Mouse (Mus musculus): ENCODE measurements around the gene Olfr206. TPM values are rescaled to one million over a fixed set of nuclear protein-coding genes. Genes with fewer than 3 reads are reported as not detected.
"Not testable (repeated sequence)": the region's sequence is repeated elsewhere in the genome, so short reads cannot be mapped to it uniquely, and the experiment has no call there.

Olfr206 gene
- polyA plus RNA-seq (2011; ENCODE audit: insufficient read depth, insufficient read length, low read depth, missing spikeins), result not detected in 2 replicates

DNA sequence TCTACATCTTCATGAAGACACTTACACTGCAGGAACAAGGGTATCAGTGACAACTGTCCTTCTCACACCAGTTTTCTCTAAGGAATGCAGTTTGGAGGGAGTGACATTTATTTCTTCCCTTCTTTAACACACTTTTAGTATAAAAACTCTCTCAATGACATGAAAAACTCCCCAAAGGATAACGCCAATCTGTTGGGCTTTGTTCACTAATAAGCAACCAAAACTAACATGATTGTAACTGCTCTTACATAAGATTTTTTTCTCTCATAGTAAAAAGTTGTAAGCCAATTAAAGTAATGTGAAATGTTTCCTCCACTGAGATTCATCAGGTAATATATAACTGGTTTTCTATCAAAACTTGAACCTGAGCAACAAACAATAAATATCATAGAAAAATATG, at the start of gene Olfr206:
Gene Olfr206, minus strand, starts transcription at position 101 of the 400 bp plus-strand sequence.
- TF ChIP-seq POLR2A (IDR thresholded peaks at IDR 0.05; ENCODE audit: insufficient read depth, low read length), result no peak
- no peak for TF ChIP-seq CTCF (IDR thresholded peaks at IDR 0.05; ENCODE audit: low read depth, low read length)
- no peak for TF ChIP-seq EP300 (IDR thresholded peaks at IDR 0.05; ENCODE audit: insufficient read depth, low read depth, low read length)
- H3K9ac ChIP-seq (ENCODE audit: low read depth, poor library complexity, severe bottlenecking), result no peak within 1 kb of the TSS
- no peaks in the 10 kb centered on the region for H3K9me3 ChIP-seq (replicated peaks; ENCODE audit: control insufficient read depth, insufficient read depth, low read length, poor library complexity, severe bottlenecking)
- no peaks in the 10 kb centered on the region for H3K27me3 ChIP-seq (ENCODE audit: control insufficient read depth, insufficient read depth, low read length, poor library complexity, severe bottlenecking)
- no peaks in the 10 kb centered on the region for H3K36me3 ChIP-seq (ENCODE audit: control insufficient read depth, insufficient read depth, low read length, poor library complexity, severe bottlenecking)
- H3K4me3 ChIP-seq (ENCODE audit: low read depth, low read length), result no peak within 1 kb of the TSS
- H3K4me1 ChIP-seq (ENCODE audit: control insufficient read depth, insufficient read depth, low read length), result no peaks in the 10 kb centered on the region
- H3K27ac ChIP-seq (ENCODE audit: insufficient read depth, low read length), result no peak within 1 kb of the TSS

DNA sequence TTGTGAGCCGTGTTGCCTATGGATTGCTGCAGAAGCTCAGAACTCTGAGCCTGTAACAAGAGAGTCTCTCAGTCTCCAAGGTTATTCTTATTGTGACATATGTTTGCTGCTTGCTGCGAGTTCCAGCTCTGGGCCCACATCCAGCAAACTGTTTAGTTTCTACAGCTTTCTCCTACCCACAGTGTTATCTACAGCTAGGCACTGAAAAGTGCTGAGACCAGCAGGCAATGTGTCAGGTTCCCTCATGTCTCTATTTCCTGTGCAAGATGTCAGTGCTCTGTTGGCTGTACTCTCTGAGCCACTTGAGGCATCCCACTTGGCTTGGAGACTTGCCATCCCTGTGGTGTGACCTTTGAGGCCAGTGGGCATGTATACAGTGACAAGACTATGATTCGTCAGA, 44.3 kb upstream of the Olfr206 start:
- Histone ChIP-seq H3K27me3 (ENCODE audit: control insufficient read depth, insufficient read depth, low read length, poor library complexity, severe bottlenecking) (no peaks in the 10 kb centered on the region), H3K9ac (ENCODE audit: low read depth, poor library complexity, severe bottlenecking) (no peak overlapping the region), H3K36me3 (ENCODE audit: control insufficient read depth, insufficient read depth, low read length, poor library complexity, severe bottlenecking) (no peaks in the 10 kb centered on the region), H3K4me3 (ENCODE audit: low read depth, low read length) (no peak overlapping the region), H3K27ac (ENCODE audit: insufficient read depth, low read length) (no peak overlapping the region), H3K4me1 (ENCODE audit: control insufficient read depth, insufficient read depth, low read length) (no peaks in the 10 kb centered on the region), H3K9me3 (replicated peaks; ENCODE audit: control insufficient read depth, insufficient read depth, low read length, poor library complexity, severe bottlenecking) (no peaks in the 10 kb centered on the region)
- TF ChIP-seq POLR2A (IDR thresholded peaks at IDR 0.05; ENCODE audit: insufficient read depth, low read length), result no peak
- TF ChIP-seq EP300 (IDR thresholded peaks at IDR 0.05; ENCODE audit: insufficient read depth, low read depth, low read length), result no peak
- no peak for TF ChIP-seq CTCF (IDR thresholded peaks at IDR 0.05; ENCODE audit: low read depth, low read length)

DNA sequence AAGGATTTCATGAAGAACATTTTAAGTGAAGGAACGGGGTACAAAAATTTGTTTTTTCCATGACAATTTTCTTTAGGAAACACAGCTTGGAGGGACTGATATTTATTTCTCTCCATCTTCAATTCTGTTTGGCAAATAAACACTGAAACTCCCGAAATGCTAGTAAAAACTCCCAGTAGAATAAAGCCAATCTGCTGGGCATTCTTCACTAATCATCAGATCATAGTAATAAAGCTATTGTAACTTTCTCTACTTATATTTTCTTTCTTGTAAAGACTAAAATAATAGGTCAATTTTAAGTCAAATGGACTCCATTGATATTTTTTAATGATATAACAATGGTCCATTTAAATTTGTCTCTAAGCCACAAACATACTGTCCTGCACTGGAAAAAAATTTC, 14.8 kb upstream of the Olfr206 start, which contains the start of gene Olfr209:
Gene Olfr209, minus strand, starts transcription at position 101 of the 400 bp plus-strand sequence.
- no peak within 1 kb of the TSS for H3K9ac ChIP-seq (ENCODE audit: low read depth, poor library complexity, severe bottlenecking)
- H3K9me3 ChIP-seq (replicated peaks; ENCODE audit: control insufficient read depth, insufficient read depth, low read length, poor library complexity, severe bottlenecking), result no peaks in the 10 kb centered on the region
- no peaks in the 10 kb centered on the region for H3K27me3 ChIP-seq (ENCODE audit: control insufficient read depth, insufficient read depth, low read length, poor library complexity, severe bottlenecking)
- H3K36me3 ChIP-seq (ENCODE audit: control insufficient read depth, insufficient read depth, low read length, poor library complexity, severe bottlenecking), result no peaks in the 10 kb centered on the region
- no peak within 1 kb of the TSS for H3K27ac ChIP-seq (ENCODE audit: insufficient read depth, low read length)
- H3K4me1 ChIP-seq (ENCODE audit: control insufficient read depth, insufficient read depth, low read length), result no peaks in the 10 kb centered on the region
- TF ChIP-seq CTCF (IDR thresholded peaks at IDR 0.05; ENCODE audit: low read depth, low read length) (no peak), EP300 (IDR thresholded peaks at IDR 0.05; ENCODE audit: insufficient read depth, low read depth, low read length) (no peak), POLR2A (IDR thresholded peaks at IDR 0.05; ENCODE audit: insufficient read depth, low read length) (no peak)
- H3K4me3 ChIP-seq (ENCODE audit: low read depth, low read length), result no peak within 1 kb of the TSS

DNA sequence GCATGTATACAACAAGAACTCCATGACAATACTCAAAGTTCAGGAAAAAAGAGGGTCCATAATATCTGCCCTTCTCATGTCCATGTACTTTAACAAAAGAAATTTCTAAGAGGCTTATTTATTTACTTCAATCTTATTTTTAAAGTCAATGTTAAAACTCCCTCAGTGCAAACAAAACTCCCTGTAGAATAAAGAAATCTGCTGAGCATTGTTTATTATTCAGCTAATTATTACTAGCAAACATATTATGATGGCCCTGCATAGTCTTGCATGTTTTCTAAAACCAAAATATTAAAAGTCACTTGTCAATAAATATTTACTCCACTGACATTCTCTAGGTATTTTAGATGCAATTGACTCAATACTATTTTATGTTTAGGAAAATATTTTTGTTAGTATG, 18.0 kb downstream of the Olfr206 start, which contains the start of gene Olfr205:
Gene Olfr205, minus strand, starts transcription at position 101 of the 400 bp plus-strand sequence.
- H3K4me3 ChIP-seq (ENCODE audit: low read depth, low read length), result no peak within 1 kb of the TSS
- no peak within 1 kb of the TSS for H3K9ac ChIP-seq (ENCODE audit: low read depth, poor library complexity, severe bottlenecking)
- no peaks in the 10 kb centered on the region for H3K4me1 ChIP-seq (ENCODE audit: control insufficient read depth, insufficient read depth, low read length)
- H3K27me3 ChIP-seq (ENCODE audit: control insufficient read depth, insufficient read depth, low read length, poor library complexity, severe bottlenecking), result no peaks in the 10 kb centered on the region
- no peaks in the 10 kb centered on the region for H3K36me3 ChIP-seq (ENCODE audit: control insufficient read depth, insufficient read depth, low read length, poor library complexity, severe bottlenecking)
- H3K9me3 ChIP-seq (replicated peaks; ENCODE audit: control insufficient read depth, insufficient read depth, low read length, poor library complexity, severe bottlenecking), result no peaks in the 10 kb centered on the region
- H3K27ac ChIP-seq (ENCODE audit: insufficient read depth, low read length), result no peak within 1 kb of the TSS
- TF ChIP-seq POLR2A (IDR thresholded peaks at IDR 0.05; ENCODE audit: insufficient read depth, low read length), result no peak
- TF ChIP-seq CTCF (IDR thresholded peaks at IDR 0.05; ENCODE audit: low read depth, low read length), result no peak
- no peak for TF ChIP-seq EP300 (IDR thresholded peaks at IDR 0.05; ENCODE audit: insufficient read depth, low read depth, low read length)

DNA sequence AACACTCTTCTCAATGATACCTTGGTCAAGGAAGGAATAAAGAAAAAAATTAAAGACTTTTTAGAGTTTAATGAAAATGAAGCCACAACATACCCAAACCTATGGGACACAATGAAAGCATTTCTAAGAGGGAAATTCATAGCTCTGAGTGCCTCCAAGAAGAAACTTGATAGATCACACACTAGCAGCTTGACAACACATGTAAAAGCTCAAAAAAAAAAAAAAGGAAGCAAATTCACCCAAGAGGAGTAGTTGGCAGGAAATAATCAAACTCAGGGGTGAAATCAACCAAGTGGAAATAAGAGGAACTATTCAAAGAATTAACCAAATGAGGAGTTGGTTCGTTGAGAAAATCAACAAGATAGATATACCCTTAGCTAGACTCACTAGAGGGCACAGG, 25.8 kb downstream of the Olfr206 start:
- not testable (repeated sequence) for H3K4me3 ChIP-seq (ENCODE audit: low read depth, low read length); H3K9ac ChIP-seq (ENCODE audit: low read depth, poor library complexity, severe bottlenecking); H3K27ac ChIP-seq (ENCODE audit: insufficient read depth, low read length); H3K4me1 ChIP-seq (ENCODE audit: control insufficient read depth, insufficient read depth, low read length); H3K36me3 ChIP-seq (ENCODE audit: control insufficient read depth, insufficient read depth, low read length, poor library complexity, severe bottlenecking); H3K27me3 ChIP-seq (ENCODE audit: control insufficient read depth, insufficient read depth, low read length, poor library complexity, severe bottlenecking); H3K9me3 ChIP-seq (replicated peaks; ENCODE audit: control insufficient read depth, insufficient read depth, low read length, poor library complexity, severe bottlenecking)

GRCm38 (mm10) chr16:59318148-59318547, 30.9 kb downstream of the Olfr206 start, which contains the start of gene Olfr204:
TSS of gene Olfr204 (minus strand) at chr16:59318248.
- no peaks in the 10 kb centered on the region for H3K27me3 ChIP-seq (ENCODE audit: control insufficient read depth, insufficient read depth, low read length, poor library complexity, severe bottlenecking)
- no peak within 1 kb of the TSS for H3K9ac ChIP-seq (ENCODE audit: low read depth, poor library complexity, severe bottlenecking)
- no peaks in the 10 kb centered on the region for H3K36me3 ChIP-seq (ENCODE audit: control insufficient read depth, insufficient read depth, low read length, poor library complexity, severe bottlenecking)
- H3K9me3 ChIP-seq (replicated peaks; ENCODE audit: control insufficient read depth, insufficient read depth, low read length, poor library complexity, severe bottlenecking), result no peaks in the 10 kb centered on the region
- H3K4me1 ChIP-seq (ENCODE audit: control insufficient read depth, insufficient read depth, low read length), result no peaks in the 10 kb centered on the region
- H3K4me3 ChIP-seq (ENCODE audit: low read depth, low read length), result no peak within 1 kb of the TSS
- H3K27ac ChIP-seq (ENCODE audit: insufficient read depth, low read length), result no peak within 1 kb of the TSS
- no peak for TF ChIP-seq EP300 (IDR thresholded peaks at IDR 0.05; ENCODE audit: insufficient read depth, low read depth, low read length)
- TF ChIP-seq POLR2A (IDR thresholded peaks at IDR 0.05; ENCODE audit: insufficient read depth, low read length), result no peak
- TF ChIP-seq CTCF (IDR thresholded peaks at IDR 0.05; ENCODE audit: low read depth, low read length), result no peak

Data from ES-Bruce4 (cell line).